13 mouse cellular contexts compared by ENCODE assay signal in the genomic region with DNA sequence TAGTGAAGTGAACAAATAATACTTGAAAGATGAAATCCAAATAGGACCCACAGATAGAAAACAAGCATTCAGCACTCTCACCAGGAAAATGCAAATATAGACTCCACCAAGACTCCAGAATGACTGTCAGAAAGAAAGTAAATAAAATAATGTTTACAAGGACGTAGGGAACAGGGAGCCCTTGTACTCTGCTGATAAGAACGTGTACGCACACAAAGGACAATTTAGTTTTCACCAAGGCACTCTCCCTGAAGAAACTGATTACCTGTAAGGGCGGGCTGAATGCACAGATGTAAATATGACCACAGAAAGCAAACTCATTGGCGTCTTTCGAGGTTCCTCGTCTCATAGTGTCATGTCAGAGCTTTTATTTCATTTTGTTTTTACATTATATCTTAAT.
"Had no signal": no experiment of that assay in that cellular context is flagged by ENCODE, and none has a peak within 500 bp of the region (broad histone marks: within the 10 kb centered on the region; RNA-seq: fewer than 3 reads in every experiment).

No protein-coding gene starts in this region.

- H3K4me3 ChIP-seq: hindbrain, embryonic 12.5 days; kidney, embryonic 15.5 days; limb, embryonic 15.5 days; liver, embryonic 15.5 days; lung, embryonic 15.5 days; midbrain, embryonic 13.5 days had no signal

- H3K36me3 ChIP-seq: hindbrain, embryonic 12.5 days; kidney, embryonic 15.5 days; limb, embryonic 15.5 days; liver, embryonic 15.5 days; lung, embryonic 15.5 days; midbrain, embryonic 13.5 days had no signal

- H3K4me1 ChIP-seq: hindbrain, embryonic 12.5 days; kidney, embryonic 15.5 days; limb, embryonic 15.5 days; liver, embryonic 15.5 days; lung, embryonic 15.5 days; midbrain, embryonic 13.5 days had no signal

- ATAC-seq: hindbrain, embryonic 16.5 days; inflammation-experienced regulatory T-cells, adult 6 months; midbrain, embryonic 13.5 days had no signal

- DNase-seq: kidney, adult 2 months; kidney, postnatal 14 days; right cerebral cortex, postnatal 14 days; thymus, adult 18-20 months; thymus, postnatal 14 days had no signal

- H3K4me2 ChIP-seq: hindbrain, embryonic 12.5 days; kidney, embryonic 15.5 days; limb, embryonic 15.5 days; liver, embryonic 15.5 days; lung, embryonic 15.5 days; midbrain, embryonic 13.5 days had no signal

- H3K27ac ChIP-seq: hindbrain, embryonic 12.5 days; kidney, embryonic 15.5 days; limb, embryonic 15.5 days; liver, embryonic 15.5 days; lung, embryonic 15.5 days; midbrain, embryonic 13.5 days had no signal

- H3K9me3 ChIP-seq: hindbrain, embryonic 12.5 days; kidney, embryonic 15.5 days; limb, embryonic 15.5 days; liver, embryonic 15.5 days; lung, embryonic 15.5 days; midbrain, embryonic 13.5 days had no signal

- H3K9ac ChIP-seq: hindbrain, embryonic 12.5 days; kidney, embryonic 15.5 days; limb, embryonic 15.5 days; liver, embryonic 15.5 days; lung, embryonic 15.5 days; midbrain, embryonic 13.5 days had no signal

- H3K27me3 ChIP-seq: hindbrain, embryonic 12.5 days; kidney, embryonic 15.5 days; limb, embryonic 15.5 days; liver, embryonic 15.5 days; lung, embryonic 15.5 days; midbrain, embryonic 13.5 days had no signal
